Mouse (Mus musculus) thymus, adult 2 months (tissue): ENCODE measurements around the gene Ranbp10. TPM values are rescaled to one million over a fixed set of nuclear protein-coding genes. Genes with fewer than 3 reads are reported as not detected.

Experiments used
- DNase-seq: peaks from one replicate; pipeline ENCODE4 v3.0.0; 2021
- H3K27ac ChIP-seq: fragments of 200-500 bp; 2 replicates; pipeline ENCODE4 v1.5.1; 2012; ENCODE audit warnings: low read length, control low read depth; ENCODE audit not compliant: control insufficient read depth, insufficient read depth
- H3K27me3 ChIP-seq: fragments of 200-500 bp; 2 replicates; pipeline ENCODE4 v1.6.1; 2012; ENCODE audit warnings: mild to moderate bottlenecking, low read length, moderate library complexity, mixed read lengths; ENCODE audit not compliant: control insufficient read depth, insufficient read depth
- H3K36me3 ChIP-seq: fragments of 200-500 bp; 2 replicates; pipeline ENCODE4 v1.6.1; 2012; ENCODE audit warnings: mild to moderate bottlenecking, low read length, moderate library complexity; ENCODE audit not compliant: control insufficient read depth, insufficient read depth
- H3K4me1 ChIP-seq: fragments of 200-500 bp; replicated peaks from 2 replicates; pipeline ENCODE4 v1.6.1; 2012; ENCODE audit warnings: low read length; ENCODE audit not compliant: control insufficient read depth, insufficient read depth
- H3K4me3 ChIP-seq: fragments of 200-500 bp; 2 replicates; pipeline ENCODE4 v1.5.1; 2012; ENCODE audit warnings: mild to moderate bottlenecking, low read length, control low read depth, moderate library complexity; ENCODE audit not compliant: control insufficient read depth, insufficient read depth
- CTCF ChIP-seq: fragments of 200-500 bp; IDR thresholded peaks from 2 replicates; pipeline ENCODE4 v1.5.1; 2012; ENCODE audit warnings: mild to moderate bottlenecking, control low read depth, low read length, moderate library complexity, borderline replicate concordance; ENCODE audit not compliant: control insufficient read depth, poor library complexity, insufficient read depth; ENCODE audit errors: extremely low read depth
- POLR2A ChIP-seq: fragments of 200-500 bp; IDR thresholded peaks from 2 replicates; pipeline ENCODE4 v1.6.1; 2012; ENCODE audit warnings: mild to moderate bottlenecking, low read length, control low read depth, moderate library complexity; ENCODE audit not compliant: control insufficient read depth, poor library complexity, insufficient read depth; ENCODE audit errors: extremely low read depth
- WGBS: fragments of 180-500 bp; shearing (Covaris S2); methylation state at CpG from one replicate; pipeline ENCODE4 v1.1.7; 2018; 5-methylcytosine and 5-hydroxymethylcytosine counted together
- polyA plus RNA-seq: library from polyadenylated mRNA; depleted of rRNA; stranded (reverse); fragments of >200 nt; gene quantifications from 2 replicates; pipeline ENCODE4 v1.2.3, GENCODE M21; 2012

Ranbp10 gene
- polyA plus RNA-seq, 1 experiment, result 47.1 TPM

DNA sequence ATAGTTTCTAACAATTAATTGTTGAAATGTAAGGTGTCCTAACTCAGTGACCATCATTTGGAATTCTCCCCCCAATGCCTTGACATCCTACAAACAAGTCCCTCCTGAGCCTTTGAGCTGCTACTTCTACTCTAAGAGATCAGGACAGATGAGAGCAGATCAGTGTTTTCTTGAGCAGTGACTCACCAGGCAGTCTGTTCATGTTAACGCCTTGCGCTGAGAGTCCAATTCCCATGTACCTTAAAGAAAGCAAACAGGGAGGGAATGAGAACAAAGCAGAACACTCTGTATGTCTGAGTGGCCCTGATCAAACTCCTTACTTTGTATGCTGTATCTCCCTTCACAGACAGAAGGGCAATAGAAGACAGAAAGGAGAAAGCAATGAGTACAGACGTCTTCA lies 21.8 kb downstream of the Ranbp10 start:
- WGBS, result 93% methylated on average over 3 of the region's 3 CpGs
- peaks cover 9% of the 10 kb centered on the region; the same call in 1 of the 2 replicates for H3K36me3 ChIP-seq
- H3K4me1 ChIP-seq, result peaks cover 5% of the 10 kb centered on the region
- H3K27ac ChIP-seq, result no peak overlapping the region
- DNase-seq, result no peak
- no peak overlapping the region for H3K4me3 ChIP-seq
- no peaks in the 10 kb centered on the region for H3K27me3 ChIP-seq
- TF ChIP-seq POLR2A, result no peak
- TF ChIP-seq CTCF, result no peak

DNA sequence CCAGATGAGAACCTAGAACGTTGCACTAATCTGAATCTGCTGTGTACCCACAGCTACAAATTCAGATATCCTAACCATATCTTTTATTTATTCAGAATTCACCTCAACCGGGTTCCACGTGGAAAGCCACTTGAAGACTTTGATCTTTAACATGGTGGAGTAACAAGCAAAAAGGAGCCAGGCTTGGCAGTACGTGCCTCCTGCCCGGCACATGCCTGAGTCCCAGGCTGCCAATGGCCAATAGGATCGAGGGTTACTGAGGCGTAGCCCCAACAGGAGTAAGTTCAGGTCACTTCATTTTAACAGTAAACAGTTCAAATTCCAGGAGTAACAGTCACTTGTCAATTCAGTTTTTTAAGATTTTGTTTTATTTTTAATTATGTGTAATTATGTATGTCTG lies 22.4 kb downstream of the Ranbp10 start:
- H3K27ac ChIP-seq, result no peak overlapping the region
- WGBS, result 95% methylated on average over 7 of the region's 7 CpGs
- TF ChIP-seq POLR2A, result no peak
- TF ChIP-seq CTCF, result no peak
- H3K36me3 ChIP-seq, result peaks cover 9% of the 10 kb centered on the region; the same call in 1 of the 2 replicates
- DNase-seq, result no peak
- H3K27me3 ChIP-seq, result no peaks in the 10 kb centered on the region
- H3K4me3 ChIP-seq, result no peak overlapping the region
- peaks cover 2% of the 10 kb centered on the region for H3K4me1 ChIP-seq

DNA sequence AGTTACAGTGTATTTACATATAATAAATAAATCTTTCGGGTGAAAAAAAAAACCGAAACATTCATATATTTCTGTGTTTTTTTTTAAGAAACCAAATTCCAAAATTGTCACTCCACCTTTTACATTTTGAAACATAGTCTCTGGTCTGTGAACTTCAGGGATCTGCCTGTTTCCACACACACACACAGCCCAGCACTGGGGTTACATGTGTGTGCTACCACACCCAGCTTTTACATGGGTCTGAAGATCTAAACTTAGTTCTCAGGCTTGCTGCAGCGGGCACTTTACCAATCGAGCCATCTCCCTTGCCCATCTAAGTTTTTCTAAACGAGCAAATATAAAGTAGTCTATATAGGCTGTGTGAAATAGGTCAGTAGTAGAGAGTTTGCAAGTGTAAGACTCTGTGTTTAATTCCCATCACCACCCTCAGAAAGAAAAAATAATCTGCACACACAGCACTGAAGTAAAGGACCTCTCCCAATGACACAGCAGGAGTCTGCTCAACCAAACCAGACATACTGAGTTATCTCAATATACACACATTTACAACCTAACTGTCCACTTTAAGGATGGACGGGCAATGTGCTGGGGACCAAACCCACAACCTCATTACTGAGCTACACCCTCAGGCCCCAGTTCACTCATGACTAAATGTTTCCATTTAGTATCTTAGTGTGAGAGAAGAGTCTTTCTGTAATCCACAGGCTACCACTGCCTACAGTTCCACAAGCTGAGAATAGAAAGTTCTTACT lies 25.8 kb downstream of the Ranbp10 start:
- DNase-seq, result no peak
- H3K4me1 ChIP-seq, result no peaks in the 10 kb centered on the region
- TF ChIP-seq POLR2A (no peak), CTCF (no peak)
- no peaks in the 10 kb centered on the region for H3K27me3 ChIP-seq
- no peak overlapping the region for H3K27ac ChIP-seq
- WGBS, result 95% methylated on average over 6 of the region's 6 CpGs
- no peak overlapping the region for H3K4me3 ChIP-seq
- H3K36me3 ChIP-seq, result peaks cover 9% of the 10 kb centered on the region; the same call in 1 of the 2 replicates

DNA sequence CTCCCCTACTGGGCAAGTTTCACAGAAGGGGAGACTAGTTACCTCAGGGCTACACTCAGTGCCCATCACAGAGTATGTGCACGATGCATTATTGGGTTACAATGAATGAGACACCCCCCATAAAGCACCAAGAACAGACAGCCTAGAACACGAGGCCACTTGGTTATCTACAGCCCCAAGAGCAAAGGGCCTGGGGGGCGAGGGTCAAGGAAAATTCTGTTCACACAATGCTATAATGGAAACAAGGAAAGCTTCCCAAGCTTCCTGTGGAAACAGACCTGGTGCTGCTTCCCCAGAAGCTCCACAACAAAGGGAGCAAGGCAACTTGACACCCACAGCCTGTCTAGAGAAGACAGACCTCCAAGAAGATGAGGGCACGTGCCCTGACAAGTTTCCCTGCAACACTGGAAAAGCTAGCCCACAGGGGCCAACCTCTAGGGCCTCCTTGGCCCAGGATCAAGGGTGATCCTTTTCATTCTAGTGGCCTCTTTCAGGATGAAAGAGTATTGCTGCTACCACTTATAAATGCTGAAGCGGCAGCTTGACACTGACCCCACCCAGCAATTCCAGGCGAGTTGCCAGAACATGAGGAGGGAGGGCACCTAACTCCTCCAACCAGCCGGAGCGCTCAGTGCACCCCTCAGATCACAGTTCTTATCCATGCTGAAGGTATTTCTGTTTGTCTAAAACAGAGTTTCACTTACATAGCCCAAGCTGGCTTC lies 27.9 kb downstream of the Ranbp10 start:
- TF ChIP-seq POLR2A (no peak), CTCF (no peak)
- Histone ChIP-seq H3K4me3 (no peak overlapping the region), H3K27me3 (no peaks in the 10 kb centered on the region), H3K4me1 (no peaks in the 10 kb centered on the region), H3K36me3 (no peaks in the 10 kb centered on the region), H3K27ac (no peak overlapping the region)
- 90% methylated on average over 8 of the region's 8 CpGs for WGBS
- DNase-seq, result no peak

DNA sequence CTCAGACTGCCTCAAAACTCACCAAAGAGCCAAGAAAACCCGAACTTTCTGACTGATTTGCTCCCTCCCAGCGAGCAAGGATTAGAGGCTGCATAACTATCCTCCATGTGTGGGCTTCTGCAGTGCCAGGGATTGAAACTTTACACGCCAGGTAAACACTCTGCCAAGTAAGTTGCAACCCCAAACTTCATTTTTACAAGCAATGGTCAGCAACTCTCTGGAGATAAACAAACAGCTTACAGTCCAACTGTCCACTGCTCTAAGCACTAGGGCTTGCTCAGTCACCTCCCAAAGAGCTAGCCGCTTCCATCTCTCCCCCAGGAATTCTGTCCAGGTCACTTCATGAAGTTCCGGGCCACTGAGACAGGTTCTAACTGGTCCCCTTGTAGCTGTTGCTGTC lies 28.7 kb downstream of the Ranbp10 start:
- no peak overlapping the region for H3K27ac ChIP-seq
- no peaks in the 10 kb centered on the region for H3K36me3 ChIP-seq
- TF ChIP-seq CTCF (no peak), POLR2A (no peak)
- WGBS, result 96% methylated on average over 5 of the region's 5 CpGs
- no peak overlapping the region for H3K4me3 ChIP-seq
- H3K27me3 ChIP-seq, result no peaks in the 10 kb centered on the region
- no peak for DNase-seq
- peaks cover 4% of the 10 kb centered on the region; the same call in 1 of the 2 replicates for H3K4me1 ChIP-seq

DNA sequence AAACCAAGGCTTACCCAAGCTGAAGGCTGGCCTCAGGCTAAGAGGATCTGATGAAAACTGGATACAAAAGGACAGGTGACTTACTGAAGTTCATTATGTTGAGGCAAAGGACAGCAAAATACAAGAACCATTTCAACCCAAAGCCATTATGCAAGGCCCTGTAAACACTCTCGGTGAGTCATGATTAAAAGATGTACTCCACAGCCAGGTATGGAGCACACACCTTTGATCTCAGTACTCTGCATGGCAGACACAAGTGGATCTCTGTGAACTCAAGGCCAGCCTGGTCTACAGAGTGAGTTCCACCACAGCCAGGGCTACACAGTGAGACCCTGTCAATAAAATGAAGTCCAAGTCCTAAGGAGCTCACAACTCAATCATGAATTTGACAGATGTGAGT lies 31.4 kb downstream of the Ranbp10 start:
- WGBS, result 87% methylated on average over 1 of the region's 1 CpGs
- no peak overlapping the region for H3K27ac ChIP-seq
- H3K27me3 ChIP-seq, result no peaks in the 10 kb centered on the region
- TF ChIP-seq CTCF, result no peak
- TF ChIP-seq POLR2A, result no peak
- H3K4me3 ChIP-seq, result no peak overlapping the region
- DNase-seq, result no peak
- H3K36me3 ChIP-seq, result no peaks in the 10 kb centered on the region
- peaks cover 7% of the 10 kb centered on the region; the same call in 1 of the 2 replicates for H3K4me1 ChIP-seq

DNA sequence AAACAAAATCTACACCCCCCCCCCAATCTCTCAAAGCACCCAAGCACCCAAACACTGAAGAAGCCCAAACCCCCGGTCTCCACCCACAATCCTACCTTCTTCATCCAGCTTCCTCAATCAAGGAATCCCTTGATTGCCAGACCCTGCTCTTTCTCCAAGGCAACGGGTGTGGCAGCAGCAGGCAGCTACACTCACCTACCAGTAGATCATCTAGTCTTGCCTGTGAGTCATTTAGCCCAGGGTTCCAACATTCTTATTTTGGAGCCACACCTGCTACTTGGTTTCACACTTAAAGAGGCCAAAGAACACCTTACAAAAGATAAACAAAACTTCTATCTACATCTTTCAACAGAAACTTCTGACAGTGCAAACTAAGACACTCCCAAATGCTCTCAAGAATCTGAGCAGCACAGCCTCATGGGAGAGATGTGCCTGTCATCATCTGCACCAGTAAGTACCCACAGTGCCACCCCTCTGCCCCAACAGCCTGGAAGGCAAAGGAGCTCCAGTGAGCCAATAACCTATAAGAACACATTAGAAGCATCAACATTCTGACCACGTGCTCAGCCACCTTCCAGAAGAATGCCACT lies 33.0 kb downstream of the Ranbp10 start:
- no peaks in the 10 kb centered on the region for H3K36me3 ChIP-seq
- no peak for DNase-seq
- no peak overlapping the region for H3K27ac ChIP-seq
- 82% methylated on average over 3 of the region's 3 CpGs for WGBS
- no peak overlapping the region for H3K4me3 ChIP-seq
- no peaks in the 10 kb centered on the region for H3K27me3 ChIP-seq
- peaks cover 22% of the 10 kb centered on the region for H3K4me1 ChIP-seq
- no peak for TF ChIP-seq CTCF
- no peak for TF ChIP-seq POLR2A
